Mouse (Mus musculus) ES-E14 (cell line): ENCODE data around the gene Cd47. TPM values are rescaled to one million over a fixed set of nuclear protein-coding genes. Genes with fewer than 3 reads are reported as not detected.

Experiments used
- DNase-seq: peaks from one replicate; pipeline ENCODE4 v3.0.0-alpha.2; 2013; ENCODE audit warnings: low read depth, low spot score
- H3K27ac ChIP-seq: 2 replicates; pipeline ENCODE4 v1.5.1; 2012; ENCODE audit warnings: low read depth, mild to moderate bottlenecking, low read length, moderate library complexity, mixed read lengths; ENCODE audit not compliant: poor library complexity, insufficient read depth, severe bottlenecking
- H3K36me3 ChIP-seq: 2 replicates; pipeline ENCODE4 v1.6.1; 2012; ENCODE audit warnings: mild to moderate bottlenecking, low read length, moderate library complexity, mixed read lengths; ENCODE audit not compliant: control insufficient read depth, poor library complexity, insufficient read depth, severe bottlenecking
- H3K4me1 ChIP-seq, 2 experiments: fragments of 150-350 bp in 1 of 2; sonication (generic) in 1 of 2; 2 replicates each; pipeline ENCODE4 v1.6.1; 2012; ENCODE audit warnings: low read length in 2 of 2, mild to moderate bottlenecking in 1 of 2, mixed read lengths in 1 of 2; ENCODE audit not compliant: control insufficient read depth in 2 of 2, insufficient read depth in 2 of 2, poor library complexity in 1 of 2
- H3K4me3 ChIP-seq, 2 experiments: fragments of 150-350 bp in 1 of 2; sonication (generic) in 1 of 2; 2 replicates each; pipeline ENCODE4 v1.5.1; 2012; ENCODE audit warnings: low read length in 2 of 2, low read depth in 1 of 2, mild to moderate bottlenecking in 1 of 2, mixed read lengths in 1 of 2; ENCODE audit not compliant: insufficient read depth in 1 of 2, poor library complexity in 1 of 2, severe bottlenecking in 1 of 2
- H3K9ac ChIP-seq: 2 replicates; pipeline ENCODE4 v1.6.1; 2012; ENCODE audit warnings: low read depth, mild to moderate bottlenecking, low read length, mixed read lengths; ENCODE audit not compliant: poor library complexity, insufficient read depth, severe bottlenecking
- H3K9me3 ChIP-seq: fragments of 150-350 bp; sonication (generic); 2 replicates; pipeline ENCODE4 v1.6.1; 2012; ENCODE audit warnings: low read depth, mild to moderate bottlenecking, low read length; ENCODE audit not compliant: control insufficient read depth, insufficient read depth
- CHD2 ChIP-seq: IDR thresholded peaks from 2 replicates; pipeline ENCODE4 v1.6.1; 2014; ENCODE audit warnings: mild to moderate bottlenecking, low read depth, low read length, inconsistent platforms
- HCFC1 ChIP-seq: IDR thresholded peaks from 2 replicates; pipeline ENCODE4 v1.6.1; 2012; ENCODE audit warnings: low read length, inconsistent platforms, borderline replicate concordance; ENCODE audit not compliant: insufficient read depth
- MAFK ChIP-seq: IDR thresholded peaks from 2 replicates; pipeline ENCODE4 v1.6.1; 2014; ENCODE audit warnings: mild to moderate bottlenecking, low read depth, low read length, inconsistent platforms; ENCODE audit not compliant: insufficient read depth
- ZC3H11A ChIP-seq: IDR thresholded peaks from 2 replicates; pipeline ENCODE4 v1.6.1; 2012; ENCODE audit warnings: low read depth, mild to moderate bottlenecking, inconsistent platforms, low read length, borderline replicate concordance
- ZNF384 ChIP-seq: IDR thresholded peaks from 2 replicates; pipeline ENCODE4 v1.6.1; 2012; ENCODE audit warnings: low read depth, low read length, inconsistent platforms
- in situ Hi-C, 2 experiments: fragments of 600-800 bp; cut with MboI; formaldehyde crosslinking; loops; one replicate each; pipeline ENCODE4 v1.15.1; 2025; ENCODE audit warnings: low sequenced_read_pairs in 2 of 2, inconsistent platforms in 1 of 2; ENCODE audit not compliant: unreplicated experiment in 2 of 2
- total RNA-seq: library from RNA; depleted of rRNA; stranded (reverse); fragments of 300-350 nt; gene quantifications from 2 replicates; pipeline ENCODE4 v1.2.3, GENCODE M21; 2012

Gene Cd47
- total RNA-seq, 1 experiment = 16.0 TPM

GRCm38 (mm10) chr16:49886403-49887066 lies 86.2 kb downstream of the Cd47 start:
- H3K4me1 ChIP-seq = no peaks in the 10 kb centered on the region
- H3K4me3 ChIP-seq = no peak overlapping the region
- no peak overlapping the region for H3K9ac ChIP-seq
- H3K27ac ChIP-seq = no peak overlapping the region
- in situ Hi-C loops = no loop called here
- no peaks in the 10 kb centered on the region for H3K36me3 ChIP-seq
- DNase-seq = no peak
- TF ChIP-seq ZNF384 (no peak), MAFK (no peak), CHD2 (no peak), HCFC1 (no peak), ZC3H11A (no peak)
- no peaks in the 10 kb centered on the region for H3K9me3 ChIP-seq

GRCm38 (mm10) chr16:49887290-49887689 lies 87.0 kb downstream of the Cd47 start:
- Histone ChIP-seq H3K36me3 (no peaks in the 10 kb centered on the region), H3K4me1 (no peaks in the 10 kb centered on the region), H3K9me3 (no peaks in the 10 kb centered on the region), H3K27ac (no peak overlapping the region), H3K9ac (no peak overlapping the region), H3K4me3 (no peak overlapping the region)
- DNase-seq = no peak
- TF ChIP-seq ZC3H11A (no peak), CHD2 (no peak), HCFC1 (no peak), MAFK (no peak), ZNF384 (no peak)
- in situ Hi-C loops = no loop called here

GRCm38 (mm10) chr16:49887811-49888564 lies 87.7 kb downstream of the Cd47 start:
- Histone ChIP-seq H3K9me3 (no peaks in the 10 kb centered on the region), H3K36me3 (no peaks in the 10 kb centered on the region), H3K4me1 (no peaks in the 10 kb centered on the region), H3K27ac (no peak overlapping the region), H3K4me3 (no peak overlapping the region), H3K9ac (no peak overlapping the region)
- in situ Hi-C loops = no loop called here
- TF ChIP-seq ZNF384 (no peak), HCFC1 (no peak), MAFK (no peak), ZC3H11A (no peak), CHD2 (no peak)
- no peak for DNase-seq

GRCm38 (mm10) chr16:49889031-49889655 lies 88.8 kb downstream of the Cd47 start:
- Histone ChIP-seq H3K9me3 (no peaks in the 10 kb centered on the region), H3K27ac (no peak overlapping the region), H3K9ac (no peak overlapping the region), H3K36me3 (no peaks in the 10 kb centered on the region), H3K4me1 (no peaks in the 10 kb centered on the region), H3K4me3 (no peak overlapping the region)
- no peak for DNase-seq
- no peak for TF ChIP-seq ZNF384
- TF ChIP-seq ZC3H11A = no peak
- no peak for TF ChIP-seq CHD2
- TF ChIP-seq HCFC1 = no peak
- TF ChIP-seq MAFK = no peak
- in situ Hi-C loops = no loop called here
